Mouse (Mus musculus) common myeloid progenitor, adult 5-6 weeks (primary cell): Measurements from ENCODE around the gene Gnaz. TPM values are rescaled to one million over a fixed set of nuclear protein-coding genes. Genes with fewer than 3 reads are reported as not detected.

Experiments used
- ATAC-seq: replicated peaks from 2 replicates; pipeline ENCODE4 v1.8.0; 2016; ENCODE audit warnings: low read depth, mild to moderate bottlenecking, moderate TSS enrichment, inconsistent platforms; ENCODE audit not compliant: poor library complexity, severe bottlenecking
- total RNA-seq: library from RNA; stranded (forward); fragments of 200-1000, 187-1606 nt; gene quantifications from 2 replicates; pipeline ENCODE4 v1.2.3, GENCODE M21; 2017

Gnaz gene
- total RNA-seq: 2.4 and 2.7 TPM in 2 replicates

DNA sequence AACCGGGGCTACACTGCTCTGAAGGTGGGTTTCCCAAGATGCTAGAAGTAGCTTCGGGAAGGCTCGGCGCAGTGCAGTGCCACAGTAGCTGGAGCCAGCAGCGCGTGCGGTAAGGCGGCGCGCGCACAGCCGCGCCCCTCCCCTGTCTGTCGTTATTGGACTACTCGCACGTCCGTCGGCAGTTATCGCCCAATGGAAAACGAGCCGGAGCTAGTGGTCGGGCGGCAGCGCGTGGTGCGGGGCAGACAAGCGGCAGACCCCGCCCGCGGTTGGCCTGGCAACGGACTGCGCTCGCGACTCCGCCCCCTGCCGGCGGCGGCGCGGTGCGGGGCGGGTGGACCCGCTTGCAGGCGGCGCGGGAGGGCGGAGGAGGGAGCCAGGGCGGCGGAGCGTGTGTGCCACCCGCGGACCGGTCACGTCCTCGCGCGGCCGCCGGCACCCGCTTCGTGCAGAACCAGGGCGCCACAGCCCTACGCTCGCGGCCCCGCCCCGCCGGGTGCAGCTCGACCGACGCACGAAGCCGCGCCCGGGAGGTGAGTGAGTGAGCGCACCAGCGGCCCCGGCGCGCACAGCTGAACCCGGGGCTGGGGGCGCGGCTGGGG, at the start of gene Gnaz:
Gnaz (plus strand) TSS at position 328 of the 602 bp plus-strand sequence.
- ATAC-seq: peak; percentile 95

DNA sequence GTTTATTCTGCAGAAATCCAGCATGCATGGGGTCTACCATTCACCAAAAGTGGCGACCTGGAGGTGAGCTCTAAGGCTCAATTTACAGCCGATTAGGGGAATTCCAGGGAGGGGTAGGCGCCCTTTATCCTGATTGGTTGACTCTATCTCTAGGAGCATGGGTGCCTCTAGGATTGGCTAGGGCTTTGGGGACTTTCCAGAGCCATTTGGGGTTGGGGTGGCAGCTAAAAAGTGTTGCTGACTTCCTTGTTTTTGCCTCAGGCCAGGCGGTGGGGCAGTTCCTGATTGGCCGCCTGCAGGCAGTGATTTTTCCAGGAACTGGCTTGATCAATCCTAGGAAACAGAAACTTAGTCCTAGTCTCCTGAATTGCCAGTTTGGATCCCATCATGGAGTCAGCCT, 47.7 kb upstream of the Gnaz start:
- no peak for ATAC-seq

DNA sequence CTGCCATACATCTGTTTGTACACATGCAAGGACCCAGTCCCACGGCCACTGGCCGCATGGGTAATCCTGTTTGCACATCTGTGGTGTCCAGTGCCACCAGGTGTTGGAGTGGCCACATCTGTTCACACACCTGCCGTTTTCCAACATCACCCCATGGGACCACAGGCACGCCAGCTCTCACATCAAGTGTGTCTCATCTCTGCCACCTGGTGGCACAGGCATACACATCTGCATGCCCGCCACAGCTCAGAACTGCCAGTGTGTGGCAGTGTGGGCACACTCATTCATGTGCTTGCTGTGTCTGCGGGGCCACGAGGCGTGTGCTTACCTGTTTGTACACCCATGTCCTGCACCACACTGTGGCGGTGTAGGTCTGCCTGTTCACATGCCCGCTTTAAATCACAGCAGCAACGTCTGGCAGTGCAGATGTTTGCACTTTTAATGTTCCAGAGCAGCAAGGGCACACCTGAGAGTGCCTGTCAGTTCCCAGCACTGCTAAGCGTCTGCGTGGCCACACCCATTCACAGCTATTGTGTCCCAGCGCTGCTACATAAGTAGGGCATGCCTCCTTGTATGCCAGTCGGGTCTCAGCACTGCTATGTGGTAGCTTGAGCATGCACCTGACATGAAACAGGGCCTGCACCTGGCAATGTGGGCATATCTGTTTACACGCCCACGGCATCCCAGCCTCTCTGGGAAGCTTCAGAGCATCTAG, 46.0 kb upstream of the Gnaz start:
- peak; percentile 83 for ATAC-seq

DNA sequence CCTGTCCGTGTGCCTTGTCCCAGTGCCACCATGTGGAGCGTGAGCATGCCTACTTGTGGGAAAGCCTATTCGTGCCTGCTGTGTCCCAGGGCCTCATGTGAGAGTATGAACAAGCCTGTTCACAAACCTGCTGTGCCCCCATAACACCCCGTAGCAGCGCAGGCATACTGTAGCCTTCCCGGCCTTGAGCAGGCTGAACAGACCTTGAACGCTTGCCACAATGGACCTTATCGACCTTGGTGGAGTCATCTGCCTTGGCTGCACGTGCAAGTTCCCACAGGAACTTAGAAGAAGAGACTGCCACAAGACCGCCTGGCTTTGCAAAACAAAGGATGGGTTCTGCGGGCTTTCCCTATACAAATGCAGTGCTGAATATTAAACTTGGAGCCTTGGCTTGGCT, 45.4 kb upstream of the Gnaz start:
- ATAC-seq: no peak

DNA sequence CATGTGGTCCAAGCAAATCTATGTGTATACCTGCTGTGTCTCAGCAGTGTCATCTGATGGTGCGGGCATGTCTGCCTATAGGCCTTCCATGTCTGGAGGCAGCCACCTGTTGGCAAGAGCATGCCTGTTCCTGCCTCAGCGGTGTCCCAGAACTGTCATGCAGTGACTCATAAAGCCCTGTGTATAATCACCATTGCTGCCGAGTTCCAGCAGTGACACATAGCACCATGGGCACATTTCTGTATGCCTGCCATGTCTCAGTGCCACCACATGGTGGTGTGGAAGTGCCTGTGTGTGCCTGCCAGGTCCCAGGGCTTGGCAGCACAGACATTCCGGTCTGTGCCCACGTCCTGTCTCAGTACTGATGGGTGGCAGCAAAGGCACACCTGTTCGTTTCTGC, 44.2 kb upstream of the Gnaz start:
- peak; percentile 79 for ATAC-seq

DNA sequence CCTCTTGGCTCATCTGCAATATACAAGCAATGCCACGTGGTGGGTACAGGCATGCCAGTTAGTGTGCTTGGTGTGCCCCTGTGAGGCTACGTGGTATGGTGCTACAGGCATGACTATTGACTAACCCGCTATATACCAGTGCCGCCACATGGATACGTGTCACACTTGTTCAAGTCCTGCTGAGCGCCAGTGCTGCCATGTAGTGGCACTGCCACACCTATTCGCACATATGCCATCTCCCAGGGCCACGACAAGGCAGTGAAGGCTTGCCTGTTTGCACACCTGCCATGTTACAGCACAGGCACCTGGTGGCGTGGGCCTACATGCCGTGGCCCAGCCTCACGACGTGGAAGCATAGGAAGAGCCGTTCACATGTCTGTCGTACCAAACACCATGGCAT, 42.7 kb upstream of the Gnaz start:
- ATAC-seq: no peak

DNA sequence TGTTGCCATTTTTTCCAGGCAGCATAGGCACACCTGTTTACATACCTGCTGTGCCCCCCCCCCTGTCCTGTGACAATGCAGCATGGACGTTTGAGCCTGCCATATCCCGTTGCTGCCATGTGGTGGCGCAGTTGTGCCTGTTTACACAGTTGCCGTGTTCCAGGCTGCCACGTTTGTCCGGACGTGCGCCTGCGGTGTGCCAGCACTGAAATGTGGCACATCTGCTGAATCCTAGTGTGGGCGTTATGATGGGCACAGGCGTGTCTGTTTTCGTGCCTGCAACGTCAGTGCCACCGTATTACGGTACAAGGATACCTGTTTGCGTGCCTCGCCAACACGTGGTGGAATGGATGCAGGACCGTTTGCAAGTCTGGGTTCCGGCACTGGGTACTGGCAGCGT, 41.7 kb upstream of the Gnaz start:
- peak; percentile 51 for ATAC-seq

DNA sequence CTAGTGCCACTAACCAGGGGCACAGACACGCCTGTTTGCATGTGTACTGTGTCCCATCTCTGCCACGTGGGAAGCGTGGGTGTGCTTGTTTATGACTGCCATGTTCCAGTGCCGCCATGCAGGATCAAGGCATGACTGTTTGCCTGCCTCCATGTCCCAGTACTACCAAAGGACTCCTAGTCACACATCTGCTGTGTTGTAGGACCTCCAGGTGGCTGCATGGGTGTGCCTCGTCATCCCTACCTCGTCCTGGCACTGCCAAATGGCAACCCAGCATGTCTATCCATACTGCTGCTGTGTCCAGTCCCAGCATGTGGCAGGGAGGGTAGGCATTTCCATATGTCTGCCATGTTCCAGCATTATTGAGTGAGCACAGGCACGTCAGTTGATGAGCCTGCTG, 38.7 kb upstream of the Gnaz start:
- ATAC-seq: no peak

DNA sequence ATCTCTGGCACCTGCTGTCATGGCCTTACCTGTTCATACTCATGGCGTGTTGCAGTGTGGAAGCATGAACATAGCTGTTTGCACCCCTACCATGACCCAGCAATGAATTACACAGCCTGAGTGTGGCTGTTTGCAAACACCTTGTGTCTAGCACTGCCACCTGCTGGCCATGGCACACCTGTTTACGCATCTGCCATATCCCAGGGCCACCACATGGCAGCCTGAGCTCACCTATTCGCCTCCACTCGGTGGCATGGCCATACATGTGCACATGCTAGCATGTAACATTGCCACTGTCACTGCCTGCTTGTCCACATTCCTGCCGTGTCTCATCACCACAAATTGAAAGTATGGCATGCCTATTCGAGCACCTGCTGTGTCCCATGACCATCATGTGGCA, 37.4 kb upstream of the Gnaz start:
- no peak for ATAC-seq

DNA sequence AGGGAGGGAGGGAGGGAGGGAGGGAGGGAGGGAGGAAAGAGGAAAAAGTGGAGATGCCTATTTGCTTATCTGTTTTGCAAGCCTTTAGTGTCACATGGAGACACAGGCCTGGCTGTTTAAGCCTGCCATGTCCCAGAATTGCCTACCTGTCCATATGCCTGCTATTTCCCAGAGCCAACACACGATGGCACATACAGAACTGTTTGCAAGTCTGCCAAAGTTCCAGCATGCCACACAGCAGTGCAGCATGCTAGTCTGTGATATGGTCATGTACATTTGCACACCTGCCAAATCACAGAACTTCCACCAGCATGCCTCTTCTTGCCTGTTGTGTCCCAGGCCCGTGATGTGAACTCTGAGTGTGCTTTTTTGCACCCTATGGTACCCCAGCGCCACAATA, 36.4 kb upstream of the Gnaz start:
- ATAC-seq: no peak

DNA sequence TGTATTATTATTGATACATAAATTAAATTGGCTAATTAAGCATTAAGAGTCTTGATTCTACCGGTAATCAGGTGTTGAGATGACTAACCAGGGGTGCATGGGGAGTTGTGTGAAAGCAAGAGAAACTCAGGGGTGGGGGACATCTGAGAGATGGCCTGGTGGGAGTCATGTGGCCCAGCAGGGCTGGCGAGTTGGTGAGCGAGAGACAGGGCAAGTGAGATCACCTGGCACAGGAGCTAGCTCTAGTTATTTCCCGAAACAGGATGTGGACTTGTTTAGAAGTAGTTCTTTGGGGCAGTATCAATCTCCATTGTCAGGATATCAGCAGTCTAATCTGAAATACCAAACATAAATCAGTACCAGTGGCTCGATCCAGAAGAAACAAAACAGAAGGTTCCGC, 35.3 kb upstream of the Gnaz start:
- ATAC-seq: no peak

DNA sequence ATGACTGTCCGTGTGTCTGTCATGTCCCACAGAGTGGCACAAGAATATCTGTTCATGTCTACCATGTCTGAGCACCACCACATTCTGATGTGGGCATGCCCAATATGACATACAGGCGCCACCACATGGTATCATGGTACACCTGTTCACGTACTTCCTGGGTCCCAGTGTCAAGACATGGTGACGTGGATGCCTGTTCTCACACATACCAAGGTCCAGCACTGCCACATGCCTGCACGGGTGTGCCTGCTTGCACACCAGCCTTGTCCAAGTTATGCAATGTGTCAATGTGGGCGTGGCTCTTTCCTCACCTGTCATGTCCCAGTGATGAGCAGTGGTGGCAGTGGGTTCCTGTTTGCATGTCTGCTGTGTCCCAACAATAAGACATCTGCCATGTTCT, 34.5 kb upstream of the Gnaz start:
- ATAC-seq: no peak

DNA sequence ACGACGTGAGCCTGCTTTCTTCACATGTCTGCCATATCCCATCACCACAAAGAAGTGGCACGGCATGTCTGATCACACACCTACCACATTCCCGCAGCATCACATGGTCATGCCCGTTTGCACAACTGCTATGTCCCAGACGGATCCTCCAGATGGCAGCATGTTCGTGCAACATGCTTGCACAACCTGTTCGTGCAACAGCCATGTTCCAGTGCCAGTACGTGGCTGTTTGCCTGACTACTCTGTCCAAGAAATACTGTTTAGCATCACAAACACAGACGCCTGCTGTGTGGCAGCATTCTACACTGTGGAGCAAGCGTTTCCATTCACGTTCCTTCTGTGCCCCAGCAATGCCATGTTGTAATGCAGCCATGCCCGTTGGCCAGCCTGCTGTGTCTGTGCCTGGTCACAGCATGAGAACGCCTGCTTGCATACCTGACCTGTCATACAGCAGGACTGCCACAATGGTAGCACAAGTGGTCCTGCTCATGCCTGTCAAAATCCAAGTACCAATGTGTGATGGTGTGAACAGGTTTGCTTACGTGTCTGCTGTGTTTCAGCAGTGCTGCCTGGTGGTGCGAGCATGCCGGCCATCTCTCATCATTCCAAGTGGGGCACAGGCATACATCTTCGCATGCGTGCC, 33.3 kb upstream of the Gnaz start:
- ATAC-seq: no peak

DNA sequence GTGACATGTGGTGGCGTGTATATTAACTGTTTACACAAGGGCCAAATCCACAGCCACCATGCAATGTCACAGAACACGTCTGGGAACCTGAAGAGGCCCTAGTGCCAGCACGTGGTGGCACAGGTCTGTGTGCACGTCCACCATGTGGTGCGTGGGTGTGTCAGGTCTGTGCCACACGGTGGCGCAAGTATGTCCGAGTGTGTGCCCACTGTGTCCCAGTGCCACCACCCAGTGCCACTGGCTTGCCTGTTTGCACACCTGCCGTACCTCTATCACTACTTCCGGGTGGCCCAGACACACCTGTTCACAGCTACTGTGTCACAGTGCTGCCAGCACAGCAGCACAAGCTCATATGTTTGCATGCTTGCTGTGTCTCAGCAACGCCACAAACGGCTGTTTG, 32.5 kb upstream of the Gnaz start:
- no peak for ATAC-seq

DNA sequence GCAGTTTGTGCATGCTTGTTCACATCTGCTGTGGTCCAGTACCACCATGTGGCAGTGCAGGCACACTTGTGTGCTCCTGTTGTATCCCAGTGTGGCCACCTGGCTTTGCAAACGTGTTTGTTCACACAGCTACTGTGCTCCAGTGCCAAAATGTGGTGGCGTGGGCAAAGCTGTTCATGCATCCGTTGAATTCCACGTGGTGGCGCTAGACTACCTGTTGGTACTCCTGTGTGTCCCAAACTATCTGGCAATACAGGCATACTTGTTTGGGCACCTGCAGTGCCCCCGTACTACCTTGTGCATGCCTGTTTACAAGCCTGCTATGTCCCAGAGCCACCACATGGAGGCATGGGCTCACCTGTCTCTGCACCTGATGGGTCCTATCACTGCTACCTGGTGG, 32.0 kb upstream of the Gnaz start:
- ATAC-seq: 0 out of 2 replicates have a peak, but pooled peaks have one; percentile 17

DNA sequence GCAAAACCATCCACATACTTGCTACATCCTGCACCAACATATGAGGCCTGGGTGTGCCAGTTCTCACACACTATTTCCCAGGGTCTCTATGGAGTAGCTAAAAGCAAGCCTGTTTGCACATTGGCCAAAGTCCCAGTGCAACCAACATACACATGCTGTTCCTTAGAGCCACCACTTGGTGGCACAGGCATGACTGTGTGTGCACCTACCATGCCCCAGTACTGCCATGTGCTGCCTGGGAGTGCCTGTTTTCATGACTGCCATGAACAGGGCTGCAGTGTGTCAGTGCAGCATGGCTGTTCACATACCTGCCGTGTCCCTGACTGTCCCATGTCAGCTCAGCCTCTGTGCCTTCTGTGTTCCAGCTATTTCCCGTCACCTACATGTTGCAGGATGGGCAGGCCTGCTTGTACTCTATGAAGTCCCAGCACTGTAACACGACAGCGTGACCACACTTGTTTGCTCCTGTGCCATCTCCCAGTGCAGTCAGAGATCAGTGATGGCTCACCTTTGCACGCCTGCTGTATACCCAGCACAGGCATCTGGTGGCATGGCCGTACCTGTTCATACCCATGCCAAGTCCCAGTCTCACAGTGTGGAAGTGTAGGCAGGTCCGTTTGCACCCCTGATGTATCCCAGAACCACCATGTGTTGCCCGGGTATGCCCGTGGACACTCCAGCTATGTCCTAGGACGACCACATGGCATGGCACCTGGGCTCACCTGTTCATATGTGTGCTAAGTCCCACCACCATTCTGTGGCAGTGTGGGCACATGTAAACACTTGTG, 29.8 kb upstream of the Gnaz start:
- ATAC-seq: peak; percentile 79

DNA sequence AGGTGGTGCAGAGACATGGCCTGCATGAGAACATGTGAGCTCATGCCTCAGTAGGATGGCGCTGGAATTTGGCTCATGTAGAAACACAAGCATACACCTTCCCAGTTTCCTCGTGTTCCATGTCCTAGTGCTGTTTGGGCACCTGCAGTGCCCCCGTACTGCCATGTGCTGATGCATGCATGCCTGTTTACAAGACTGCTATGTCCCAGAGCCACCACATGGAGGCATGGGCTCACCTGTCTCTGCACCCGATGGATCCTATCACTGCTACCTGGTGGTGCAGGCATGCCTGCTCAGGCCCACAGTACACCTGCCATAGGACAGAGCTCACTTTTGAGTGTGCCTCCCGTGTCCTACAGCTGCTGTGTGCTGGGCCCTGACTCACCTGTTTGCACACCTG, 28.6 kb upstream of the Gnaz start:
- no peak for ATAC-seq

DNA sequence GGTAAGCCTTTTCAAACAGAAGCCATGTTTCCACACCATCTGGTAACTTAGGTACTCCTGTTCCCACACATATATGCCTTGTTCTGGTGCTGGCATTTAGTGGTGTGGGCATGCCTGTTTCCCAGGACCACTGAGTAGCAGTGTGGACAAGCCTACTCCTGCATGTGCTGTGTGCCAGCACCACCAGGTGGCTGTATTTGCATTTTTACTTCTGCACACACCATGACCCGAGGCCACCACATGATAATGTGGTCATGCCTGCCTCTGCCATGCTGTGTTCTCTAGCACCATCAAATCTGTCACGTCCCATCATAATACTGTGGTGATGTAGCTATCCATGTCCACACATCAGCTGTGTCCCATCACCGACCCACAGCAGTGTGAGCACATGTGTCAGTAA, 27.7 kb upstream of the Gnaz start:
- ATAC-seq: peak; percentile 67

DNA sequence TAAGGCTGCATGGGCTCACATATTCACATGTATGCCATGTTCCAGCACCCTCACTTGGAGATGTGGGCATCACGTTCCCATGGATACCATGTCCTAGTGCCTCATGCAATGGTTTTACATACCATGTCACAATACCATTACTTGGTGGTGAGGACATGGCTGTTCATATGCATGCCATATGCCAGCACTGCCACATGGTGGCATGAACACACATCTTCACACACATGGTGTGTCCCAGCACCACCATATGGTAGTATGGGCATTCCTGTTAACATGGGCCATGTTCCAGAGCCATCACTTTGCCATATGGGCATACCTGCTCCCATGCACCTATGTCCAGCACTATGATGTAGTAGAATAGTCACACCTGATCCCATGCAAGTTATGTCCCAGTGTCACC, 26.2 kb upstream of the Gnaz start:
- no peak for ATAC-seq

DNA sequence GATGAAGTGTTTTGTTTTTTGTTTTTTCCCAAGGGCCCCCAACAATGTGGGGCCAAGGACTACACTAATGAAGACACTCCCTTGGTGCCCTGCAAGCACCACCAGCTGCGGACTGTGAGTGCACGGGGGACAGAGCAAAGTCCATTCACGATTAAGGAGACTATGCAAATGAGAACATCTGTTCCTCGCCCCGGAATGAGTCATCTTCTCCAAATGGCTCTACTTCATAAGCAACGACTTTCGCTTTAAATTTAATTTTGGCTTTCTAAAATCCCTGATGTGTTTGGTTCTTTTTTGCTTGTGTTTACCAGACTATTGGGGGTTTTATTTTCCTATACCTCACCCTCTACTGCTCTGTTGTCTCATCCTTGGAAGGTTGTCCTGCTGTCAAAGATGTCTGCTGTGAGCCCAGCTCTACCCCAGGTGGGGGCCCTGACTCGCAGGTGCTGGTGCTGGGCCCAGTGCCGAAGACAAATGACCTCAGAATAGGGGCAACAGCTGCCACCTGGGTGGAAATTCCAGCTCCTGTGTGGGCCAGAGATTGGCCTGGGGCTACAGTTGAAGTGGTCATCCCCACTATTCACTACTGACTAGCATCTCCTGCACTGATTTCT, 14.0 kb upstream of the Gnaz start:
- no peak for ATAC-seq
